Mouse (Mus musculus) thymus, adult 2 months (tissue): ENCODE results near the gene Snd1.

Experiments
- CTCF ChIP-seq: fragments of 200-500 bp; IDR thresholded peaks from 2 replicates; pipeline ENCODE4 v1.5.1; 2012; ENCODE audit warnings: mild to moderate bottlenecking, control low read depth, low read length, moderate library complexity, borderline replicate concordance; ENCODE audit not compliant: control insufficient read depth, poor library complexity, insufficient read depth; ENCODE audit errors: extremely low read depth
- POLR2A ChIP-seq: fragments of 200-500 bp; IDR thresholded peaks from 2 replicates; pipeline ENCODE4 v1.6.1; 2012; ENCODE audit warnings: mild to moderate bottlenecking, low read length, control low read depth, moderate library complexity; ENCODE audit not compliant: control insufficient read depth, poor library complexity, insufficient read depth; ENCODE audit errors: extremely low read depth

GRCm38 (mm10) chr6:28614856-28615255 lies 139.9 kb downstream of the Snd1 start:
- TF ChIP-seq CTCF (no peak), POLR2A (no peak)
